Mouse (Mus musculus) heart, postnatal 25 days (tissue): ENCODE measurements at regions not wholly inside any gene's neighbourhood (a gene's known extent, or its start where the extent isn't known, plus 50 kb on each side); places are given as distances from the start of the nearest gene placed in this dataset.

Experiments used
- DNase-seq: peaks from one replicate; pipeline ENCODE4 v3.0.0; 2022; ENCODE audit warnings: low spot score
- intact Hi-C: fragments of 180-260 bp; cut with DNase I; formaldehyde crosslinking; loops from one replicate; pipeline ENCODE4 v1.15.1; 2025

DNA sequence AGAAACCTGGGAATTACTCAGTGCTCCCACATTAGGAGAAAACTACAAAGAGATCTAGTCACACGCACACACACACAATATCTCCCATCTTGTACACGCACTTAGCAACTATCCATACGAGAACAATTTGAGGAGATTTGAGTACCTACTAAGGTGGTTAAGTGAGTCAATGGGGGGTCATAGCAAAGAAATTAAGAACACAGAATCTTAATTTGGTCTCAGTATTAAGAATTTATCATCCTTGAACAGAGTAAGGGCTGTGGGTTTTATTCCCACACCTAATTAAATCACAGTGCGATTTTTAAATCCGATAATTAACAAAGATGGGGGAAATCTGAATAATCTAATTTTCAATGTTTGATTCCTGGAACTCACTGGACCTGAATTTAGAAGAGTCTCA, 216.5 kb upstream of the Rgma start:
- intact Hi-C loops = no loop called here
- no peak for DNase-seq

DNA sequence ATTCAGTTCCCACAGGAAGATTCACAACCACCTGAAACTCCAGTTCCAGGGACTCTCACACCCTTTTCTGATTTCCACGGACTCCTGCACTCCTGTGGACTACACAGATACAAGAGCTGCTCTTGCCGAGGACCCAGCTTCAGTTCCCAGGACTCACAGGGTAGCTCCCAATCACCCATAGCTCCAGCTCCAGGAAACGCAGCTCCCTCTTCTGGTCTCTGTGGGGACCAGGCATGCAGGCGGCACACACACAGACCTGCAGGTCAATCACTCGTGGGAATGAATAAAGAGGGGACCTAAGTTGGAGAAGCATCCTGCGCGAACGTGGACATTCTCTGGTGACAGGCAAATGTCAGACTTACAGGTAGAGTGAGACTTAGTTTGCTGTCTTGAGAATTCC, 214.3 kb upstream of the Rgma start:
- intact Hi-C loops = no loop called here

DNA sequence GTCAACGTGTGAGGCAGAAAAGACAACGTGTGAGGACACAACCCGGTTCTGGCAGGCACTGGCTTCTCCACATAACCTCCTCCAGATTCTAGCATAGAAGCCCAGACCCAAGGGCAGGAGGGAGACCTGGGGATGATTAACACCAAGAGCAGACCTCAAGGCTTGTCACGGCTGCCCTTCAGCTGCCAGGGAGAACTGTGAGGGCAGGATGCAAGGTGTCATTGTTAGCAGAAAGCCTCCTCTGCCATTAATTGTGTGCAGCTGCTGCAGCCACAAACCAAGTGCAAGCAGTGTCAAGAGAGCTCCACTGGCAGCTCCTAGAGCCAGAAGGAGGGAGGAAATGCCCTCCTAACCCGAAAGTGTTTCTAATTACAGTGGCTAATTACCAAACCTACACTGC, 211.6 kb upstream of the Rgma start:
- intact Hi-C loops = no loop called here
- no peak for DNase-seq

More for the DNA sequence above, 214.3 kb upstream of the Rgma start:
- no peak for DNase-seq

DNA sequence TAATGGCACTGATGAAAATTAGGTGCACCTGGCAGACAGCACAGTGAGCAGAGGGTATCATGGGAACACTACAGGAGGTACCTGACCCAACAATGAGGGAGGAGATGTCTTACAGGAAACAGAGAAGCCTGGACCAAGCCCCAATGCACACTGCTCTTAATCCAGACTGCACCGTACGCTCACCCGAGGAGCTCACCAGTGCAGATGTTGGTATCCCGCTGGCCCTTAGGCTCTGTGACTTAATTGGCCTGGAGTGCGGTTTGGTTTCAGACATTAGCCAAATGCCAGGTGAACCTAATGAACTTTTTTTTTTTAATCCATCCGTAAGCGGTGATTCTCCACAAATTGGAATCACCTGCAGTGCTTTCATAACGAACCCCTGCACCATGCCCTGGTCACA, 209.8 kb upstream of the Rgma start:
- intact Hi-C loops = no loop called here
- DNase-seq = no peak

DNA sequence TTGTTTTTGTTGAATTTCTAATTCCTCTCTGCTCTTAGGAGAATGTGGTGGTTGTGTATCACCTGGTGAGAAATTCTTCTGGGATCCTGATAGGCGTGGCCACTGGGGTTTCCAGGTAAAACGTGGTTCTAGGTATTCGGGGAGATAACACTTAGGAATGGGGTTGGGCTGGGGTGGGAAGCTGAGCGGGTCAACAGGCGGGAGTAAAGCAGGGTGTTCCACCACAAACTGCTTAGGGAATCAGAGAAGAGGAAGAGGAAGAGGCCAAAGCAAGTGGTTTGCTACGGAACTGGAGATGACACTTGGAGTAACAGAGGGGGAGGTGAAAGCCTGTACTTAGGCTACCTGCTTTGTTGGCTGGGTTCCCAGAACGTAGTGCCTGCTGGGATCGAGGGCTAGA, 205.9 kb upstream of the Rgma start:
- intact Hi-C loops = no loop called here
- no peak for DNase-seq

DNA sequence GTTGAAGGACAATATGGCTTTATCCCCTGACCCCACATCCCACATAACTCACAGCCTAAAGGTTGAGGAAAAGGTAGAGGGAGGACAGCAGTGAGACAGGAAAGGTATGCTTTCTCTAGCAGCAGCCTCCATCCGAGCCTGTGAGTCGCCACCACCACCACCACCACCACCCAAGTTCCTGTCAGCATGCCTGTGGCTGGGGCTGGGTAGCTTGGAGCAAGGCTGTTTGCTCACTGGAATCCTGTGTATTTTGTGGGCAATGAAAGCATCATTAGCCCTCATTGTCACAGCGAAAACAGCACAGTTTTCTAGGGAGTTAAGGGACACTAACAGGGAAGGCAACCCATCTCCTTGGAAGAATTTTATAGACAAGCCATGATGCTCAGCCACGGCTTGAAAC, 202.7 kb upstream of the Rgma start:
- intact Hi-C loops = no loop called here
- DNase-seq = no peak

DNA sequence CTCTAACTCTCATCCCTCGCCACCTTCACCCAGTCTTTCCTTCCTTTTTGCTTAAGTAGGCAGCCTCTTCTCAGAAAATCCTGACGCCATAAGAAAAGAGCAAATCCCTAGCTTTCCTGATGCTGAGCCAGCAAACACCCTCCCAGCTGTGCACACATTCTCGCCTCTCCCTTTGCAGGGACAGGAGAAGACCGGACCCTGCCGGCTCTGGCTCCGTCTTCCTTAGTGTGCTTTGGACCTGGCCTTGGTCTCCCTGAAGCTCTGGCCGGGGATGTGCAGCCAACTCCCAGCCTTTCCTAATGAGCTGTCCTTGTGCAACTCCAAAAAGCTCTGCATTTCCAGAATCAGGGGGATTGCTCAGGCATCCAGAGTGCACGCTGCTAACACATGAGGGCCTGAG, 191.5 kb upstream of the Rgma start:
- peak; percentile 35 for DNase-seq
- intact Hi-C loops = no loop called here

DNA sequence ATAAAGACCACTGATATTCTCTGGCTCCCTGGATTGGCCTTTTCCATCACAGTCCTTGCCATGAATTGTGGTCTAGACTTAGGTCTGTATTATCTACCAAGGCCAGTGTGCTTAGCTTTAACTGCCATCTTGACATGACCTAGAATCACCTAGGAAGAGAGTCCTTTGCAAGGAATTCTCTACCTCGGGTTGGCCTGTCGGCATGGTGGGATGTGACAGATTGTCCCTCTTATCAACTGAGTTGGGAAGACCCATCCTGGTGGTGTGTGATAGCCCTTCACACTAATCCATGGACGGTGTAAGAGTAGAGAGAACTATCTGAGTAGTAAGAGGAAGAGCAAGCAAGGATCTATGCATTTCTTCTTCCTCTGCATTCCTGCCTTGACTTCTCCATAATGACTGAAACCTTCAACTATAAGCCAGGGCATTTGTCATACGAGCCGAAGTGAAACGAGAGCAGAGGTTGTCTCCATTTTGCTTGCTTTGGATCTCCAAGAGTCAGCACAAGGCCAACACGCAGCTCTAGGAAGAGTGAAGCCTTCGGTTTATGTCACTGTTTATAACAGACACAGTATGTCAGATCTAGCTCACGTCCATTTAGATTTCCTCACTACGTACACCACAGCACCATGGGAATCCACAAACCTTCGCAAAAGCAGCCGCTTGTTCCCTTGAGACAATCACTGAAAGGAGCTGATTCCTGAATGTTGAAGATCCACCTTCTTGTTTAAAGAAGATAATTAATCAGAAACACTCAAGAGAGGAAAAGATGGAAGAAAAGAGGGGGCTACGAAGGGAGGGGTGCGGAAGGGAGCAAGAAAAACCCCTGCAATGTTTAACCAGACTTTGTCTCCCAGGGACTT, 190.9 kb upstream of the Rgma start:
- DNase-seq = no peak
- intact Hi-C loops = no loop called here

DNA sequence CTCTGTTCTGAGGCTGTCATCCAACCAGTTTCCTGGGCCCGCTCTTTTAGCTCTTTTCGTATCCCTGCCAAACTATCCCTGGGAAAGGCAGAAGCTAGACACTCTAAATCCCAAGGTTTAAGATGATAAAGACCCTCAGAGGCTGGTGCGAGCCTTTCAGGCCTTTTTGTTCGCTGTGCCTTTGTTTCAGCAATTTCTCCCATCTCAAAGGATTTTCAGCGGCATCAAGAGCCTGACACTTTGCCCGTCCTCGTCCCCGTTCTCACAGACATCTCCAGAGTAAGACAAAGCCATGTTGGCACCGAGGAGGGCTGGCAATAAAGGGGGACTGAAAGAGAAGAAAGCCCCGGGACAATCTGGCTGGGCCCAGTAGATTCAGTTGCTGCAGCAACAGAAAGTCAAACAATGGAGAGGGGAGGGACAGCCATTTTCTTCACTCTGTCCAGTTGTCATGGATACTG, 190.2 kb upstream of the Rgma start:
- intact Hi-C loops = no loop called here
- DNase-seq = no peak

DNA sequence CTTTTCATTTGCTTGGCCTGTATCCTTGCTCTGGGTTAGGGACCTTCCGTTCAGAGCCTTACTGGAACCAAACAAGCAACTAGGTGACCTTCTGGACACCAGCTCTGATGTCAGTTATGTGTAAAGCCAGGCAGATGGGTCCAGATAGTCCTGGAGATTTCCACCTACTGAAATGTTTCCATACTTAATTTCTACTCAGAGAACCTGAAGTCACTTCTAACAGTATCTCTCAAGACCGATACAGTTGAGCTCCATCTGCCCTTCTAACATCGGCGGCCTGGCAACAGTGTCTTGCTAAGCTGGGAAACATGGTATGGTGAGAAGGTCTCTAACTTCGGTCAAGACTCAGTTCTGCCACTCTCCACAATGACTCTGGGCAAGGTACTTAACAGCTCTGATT, 189.7 kb upstream of the Rgma start:
- intact Hi-C loops = no loop called here
- DNase-seq = no peak

DNA sequence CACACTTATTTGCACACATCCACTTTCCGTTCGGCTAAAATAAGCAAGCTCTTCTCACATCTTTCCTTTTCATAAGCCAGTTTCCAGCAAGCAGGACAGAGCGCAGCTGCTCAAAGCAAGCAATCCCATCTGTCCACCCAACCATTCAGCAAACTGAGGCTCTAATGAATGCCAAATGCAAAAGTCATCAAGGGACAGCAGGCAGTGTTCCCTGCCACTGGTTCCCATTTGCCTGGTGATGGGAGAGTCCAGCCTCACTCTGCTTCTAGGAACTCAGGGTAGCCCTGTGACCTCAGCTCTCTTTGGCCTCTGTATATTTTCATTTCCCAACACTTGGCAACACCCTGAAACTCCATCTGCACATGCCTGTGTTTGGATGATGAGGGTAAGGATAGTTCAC, 188.8 kb upstream of the Rgma start:
- intact Hi-C loops = no loop called here
- DNase-seq = peak; percentile 28

DNA sequence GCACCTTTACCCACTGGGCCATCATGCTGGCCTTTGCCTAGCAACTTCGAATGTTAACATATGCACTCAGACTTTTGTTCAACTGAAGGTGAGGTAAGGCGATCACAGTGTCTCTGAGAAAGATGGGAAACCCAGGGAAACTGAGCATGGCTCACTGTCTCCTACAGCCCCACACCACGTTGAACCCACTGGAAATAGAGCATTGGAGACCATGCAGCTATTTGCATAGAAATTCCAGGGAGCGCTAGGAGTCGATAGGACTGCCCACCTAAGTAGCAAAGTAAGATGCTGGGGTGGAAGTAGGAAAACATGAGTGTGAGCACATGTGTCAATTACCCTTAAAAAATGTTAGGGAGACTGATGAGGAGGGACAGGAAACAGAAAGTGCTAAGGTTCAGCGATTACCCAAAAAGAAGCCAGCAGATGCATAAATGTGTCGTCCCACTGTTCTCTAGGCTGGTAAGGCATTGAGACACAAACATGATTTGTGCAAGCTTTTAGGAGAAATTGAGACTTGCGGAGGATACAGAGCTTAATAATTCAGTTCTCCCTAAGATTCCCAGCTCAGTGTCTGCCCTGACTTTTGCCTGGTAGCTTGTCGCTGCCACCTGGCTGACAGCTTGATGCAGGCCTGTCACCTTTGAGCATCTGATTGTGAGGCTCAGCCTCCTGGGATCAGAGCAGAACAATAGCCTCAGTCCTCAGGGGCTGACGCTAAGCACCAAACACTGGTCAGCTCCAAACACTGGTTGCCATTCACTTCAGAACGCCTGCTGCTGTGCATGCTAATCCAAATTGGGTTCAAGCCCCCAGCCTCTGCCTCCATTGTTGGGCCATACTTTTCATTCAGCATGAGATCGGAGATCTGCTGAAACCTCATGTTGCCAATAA, 183.7 kb upstream of the Rgma start:
- intact Hi-C loops = no loop called here
- no peak for DNase-seq

DNA sequence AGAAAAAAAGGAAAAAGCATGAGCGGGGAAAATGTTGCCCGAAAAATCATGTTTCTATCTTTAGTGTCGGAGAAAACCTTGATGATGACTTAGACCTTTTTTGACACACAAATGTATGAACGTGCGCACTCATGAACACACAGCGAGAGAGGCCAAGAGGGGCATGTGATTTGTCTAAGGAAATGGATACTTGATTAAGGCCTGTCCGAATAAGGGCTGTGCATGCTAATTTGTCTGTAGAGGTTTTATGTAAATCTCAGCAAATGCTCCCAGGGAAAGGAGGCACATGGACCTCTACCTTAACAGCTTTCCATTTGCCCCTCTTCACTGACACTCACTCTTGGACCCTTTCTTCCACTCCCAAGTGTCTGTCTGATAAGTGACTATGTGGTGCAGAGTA, 182.5 kb upstream of the Rgma start:
- intact Hi-C loops = no loop called here

DNA sequence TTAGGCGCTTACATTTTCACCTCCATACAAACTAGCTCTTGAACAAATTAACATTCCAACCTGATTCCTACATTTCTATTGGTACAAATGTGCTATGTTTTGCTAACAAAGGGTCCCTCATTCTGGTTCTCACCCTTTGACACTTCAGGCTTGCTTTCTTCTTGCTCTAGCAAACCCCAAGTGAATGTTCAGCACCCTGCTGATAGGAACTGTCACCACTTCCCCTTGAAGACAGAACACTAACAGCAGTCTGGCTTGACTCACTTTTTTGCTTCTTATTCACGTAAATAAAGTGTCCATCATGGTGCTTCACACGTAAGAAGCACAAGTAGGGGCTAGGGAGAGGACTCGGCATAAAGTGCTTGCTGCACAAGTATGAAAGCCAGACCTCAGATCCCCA, 180.0 kb upstream of the Rgma start:
- DNase-seq = no peak
- intact Hi-C loops = no loop called here

More for the DNA sequence above, 182.5 kb upstream of the Rgma start:
- DNase-seq = no peak

DNA sequence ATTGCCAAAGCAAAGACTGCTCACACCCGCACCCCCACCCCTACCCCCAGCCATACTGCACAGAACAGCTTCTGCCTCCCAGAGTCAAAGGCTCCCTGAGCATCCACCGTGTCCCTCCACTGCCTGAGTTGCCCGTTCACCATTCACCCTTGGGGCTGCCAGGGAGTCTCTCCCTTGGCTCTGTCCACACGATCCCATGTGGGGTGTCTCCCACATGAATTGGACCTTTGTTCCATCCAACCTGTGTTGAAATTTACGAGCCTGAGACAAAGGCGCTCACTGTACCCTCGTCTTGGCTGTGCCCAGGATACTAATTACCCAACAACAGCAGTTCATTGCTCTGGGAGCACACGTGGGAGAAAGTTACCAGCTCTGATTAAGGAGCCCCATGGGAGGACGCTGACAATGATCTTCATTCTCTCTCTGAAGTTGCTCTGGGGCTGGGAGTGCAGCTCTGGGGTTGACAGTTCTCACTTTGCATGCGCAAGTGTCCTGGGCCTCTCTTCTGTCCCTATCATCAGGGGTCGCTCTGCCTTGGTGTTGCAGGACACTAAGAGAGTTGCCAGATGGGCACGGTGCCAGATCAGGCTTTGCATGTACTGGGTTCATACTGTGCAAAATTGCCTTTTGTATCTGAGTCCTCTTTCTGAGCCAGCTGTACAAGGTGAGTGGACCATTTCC, 178.3 kb upstream of the Rgma start:
- intact Hi-C loops = no loop called here
- DNase-seq = no peak

DNA sequence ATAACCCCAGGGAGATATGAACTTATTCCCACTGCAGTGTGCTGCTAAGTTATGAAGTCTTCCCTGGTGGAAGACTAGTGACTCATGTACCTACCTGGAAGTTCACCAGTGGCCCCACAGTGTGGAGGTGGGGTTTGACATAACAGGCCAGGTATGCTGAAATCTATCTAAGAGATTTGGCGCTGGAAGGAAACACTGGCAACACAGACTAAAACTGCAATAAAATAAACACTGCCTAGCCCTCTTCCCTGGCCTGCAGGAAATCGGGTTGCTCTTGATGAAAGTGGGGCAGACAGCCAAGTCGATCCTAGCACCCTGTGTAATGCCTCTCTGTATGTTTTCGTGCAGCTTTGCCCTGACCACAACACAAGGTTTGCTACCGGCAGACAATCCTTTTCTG, 177.2 kb upstream of the Rgma start:
- intact Hi-C loops = no loop called here
- DNase-seq = no peak

DNA sequence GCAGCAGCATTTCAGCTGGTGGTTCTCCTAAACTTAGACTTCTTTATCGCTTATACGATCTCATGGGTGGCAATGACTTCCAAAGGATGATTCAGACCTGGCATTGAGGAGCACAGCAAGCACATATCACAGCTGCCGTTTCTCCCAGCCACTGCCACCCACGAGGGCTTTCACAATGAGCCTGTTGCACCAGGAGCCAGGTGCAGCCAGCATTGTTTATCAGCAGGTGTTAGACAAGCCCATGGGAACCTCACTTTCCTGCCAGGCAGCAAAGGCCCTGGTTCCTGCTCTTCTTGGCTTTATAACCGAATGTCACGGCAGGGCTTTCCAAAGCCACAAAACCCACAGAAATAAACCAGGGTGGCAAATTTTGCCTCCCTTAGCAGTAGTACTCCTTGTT, 175.3 kb upstream of the Rgma start:
- no peak for DNase-seq
- intact Hi-C loops = no loop called here

DNA sequence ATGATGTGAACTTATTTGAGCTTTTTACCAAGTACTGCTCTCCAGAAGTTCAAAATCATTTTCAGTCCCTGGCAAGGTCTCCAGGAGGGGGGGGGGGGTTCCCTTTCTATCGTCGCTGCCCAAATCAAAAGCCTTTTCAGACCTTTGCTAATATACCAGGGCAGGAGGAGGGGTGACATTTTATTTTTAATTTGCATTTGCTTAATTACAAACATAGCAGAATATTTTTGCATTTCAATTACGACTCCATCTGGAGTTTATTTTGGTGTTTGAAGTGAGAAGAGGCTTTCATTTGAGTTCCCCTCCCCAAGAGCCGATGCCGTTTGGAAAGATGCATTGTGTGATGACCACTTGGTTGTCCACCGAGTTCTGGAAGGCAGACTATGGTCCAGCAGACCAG, 174.0 kb upstream of the Rgma start:
- DNase-seq = no peak
- intact Hi-C loops = no loop called here

DNA sequence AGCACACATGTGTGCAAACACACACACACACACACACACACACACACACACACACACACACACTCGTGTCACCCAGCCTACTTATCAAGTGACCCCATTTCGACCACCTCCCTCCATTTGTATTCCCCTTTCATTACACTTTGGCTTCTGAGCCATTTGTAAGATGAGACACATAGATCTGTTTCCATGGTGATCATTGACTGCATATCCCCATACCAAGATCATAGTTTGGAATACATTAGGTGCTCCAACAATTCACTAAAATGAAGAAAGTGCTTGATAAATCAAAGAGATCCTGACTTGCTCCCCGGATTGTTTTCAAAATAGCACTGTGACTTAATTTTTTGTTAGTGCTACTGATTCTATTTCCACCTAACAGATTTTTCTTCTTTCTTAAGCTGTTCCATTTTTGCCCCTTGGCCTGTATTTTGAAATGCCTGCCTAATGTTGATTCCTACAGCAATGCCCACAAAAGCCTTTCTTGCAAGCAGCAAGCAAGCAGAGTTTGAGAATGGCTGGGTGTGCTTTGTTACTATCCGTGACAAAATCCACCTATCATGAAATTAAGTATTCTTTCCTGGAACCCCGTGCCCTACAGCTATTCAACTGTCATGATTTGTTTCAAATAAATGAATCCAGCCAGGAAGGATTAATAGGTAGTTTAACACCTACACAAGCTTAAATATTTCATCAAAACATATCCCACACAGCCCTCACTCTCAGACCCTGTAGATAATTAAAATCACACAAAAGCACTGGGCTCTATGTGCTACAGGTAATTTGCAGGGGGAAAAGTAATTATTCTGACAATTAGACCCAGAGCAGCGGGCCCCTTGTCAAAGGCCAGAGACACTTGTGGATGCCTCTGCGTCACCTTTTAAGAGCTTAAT, 168.1 kb upstream of the Rgma start:
- intact Hi-C loops = no loop called here

DNA sequence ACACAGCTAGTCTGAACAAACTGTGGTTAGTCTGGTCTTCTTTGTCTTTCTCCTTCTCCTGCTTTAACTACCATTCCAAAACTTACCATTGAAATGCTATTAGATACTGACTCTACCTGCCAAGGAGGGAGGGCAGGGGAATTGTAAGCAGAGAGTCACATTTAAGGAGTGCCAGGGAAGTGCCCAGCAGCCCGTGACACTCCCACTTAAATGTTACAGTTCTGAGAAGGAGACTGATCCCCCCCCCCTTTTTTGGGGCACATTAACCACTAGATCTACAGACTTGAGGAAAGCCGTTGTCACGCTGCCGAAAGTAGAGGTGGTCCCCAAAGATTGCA, 166.9 kb upstream of the Rgma start:
- DNase-seq = no peak
- intact Hi-C loops = no loop called here

More for the DNA sequence above, 168.1 kb upstream of the Rgma start:
- no peak for DNase-seq
